Mouse (Mus musculus) testis, postnatal 10 days (tissue): ENCODE data around the gene Defa31.
"Not testable (repeated sequence)": the region's sequence is repeated elsewhere in the genome, so short reads cannot be mapped to it uniquely, and the experiment has no call there.

Experiments
- DNase-seq: peaks from one replicate; pipeline ENCODE4 v3.0.0; 2021; ENCODE audit warnings: low spot score

Defa31 gene

DNA sequence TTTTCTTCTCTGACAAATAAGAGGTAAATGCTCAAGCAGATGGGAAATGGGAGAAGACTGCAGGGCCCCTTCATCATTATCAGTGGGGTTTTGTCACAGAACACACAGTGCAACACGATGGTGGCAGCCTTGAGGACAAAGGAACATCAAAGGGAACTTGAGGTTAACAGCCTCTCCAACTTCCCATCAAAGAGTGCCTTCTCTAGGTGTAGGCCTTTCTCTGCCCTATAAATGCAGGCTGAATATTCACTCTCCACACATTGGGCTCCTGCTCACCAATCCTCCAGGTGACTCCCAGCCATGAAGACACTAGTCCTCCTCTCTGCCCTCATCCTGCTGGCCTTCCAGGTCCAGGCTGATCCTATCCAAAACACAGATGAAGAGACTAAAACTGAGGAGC lies at the start of gene Defa31:
Defa31 (plus strand) TSS at position 301 of the 400 bp plus-strand sequence.
- DNase-seq, result not testable (repeated sequence)

DNA sequence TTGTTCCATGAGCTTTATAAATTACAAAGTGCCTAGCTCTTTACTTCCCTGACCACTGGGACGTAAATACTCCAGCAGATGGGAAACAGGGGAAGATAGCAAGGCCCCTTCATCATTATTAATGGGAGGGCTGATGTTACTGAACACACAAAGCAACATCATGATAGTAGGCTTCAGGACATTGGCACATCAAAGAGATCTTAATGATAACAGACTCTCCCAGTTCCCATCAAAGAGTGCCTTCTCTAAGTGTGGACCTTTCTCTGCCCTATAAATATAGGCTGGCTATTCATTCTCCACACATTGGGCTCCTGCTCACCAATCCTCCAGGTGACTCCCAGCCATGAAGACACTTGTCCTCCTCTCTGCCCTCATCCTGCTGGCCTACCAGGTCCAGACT lies 29.4 kb upstream of the Defa31 start, which contains the start of gene Defa22:
Defa22 (plus strand) TSS at position 301 of the 400 bp plus-strand sequence.
- DNase-seq, result not testable (repeated sequence)

DNA sequence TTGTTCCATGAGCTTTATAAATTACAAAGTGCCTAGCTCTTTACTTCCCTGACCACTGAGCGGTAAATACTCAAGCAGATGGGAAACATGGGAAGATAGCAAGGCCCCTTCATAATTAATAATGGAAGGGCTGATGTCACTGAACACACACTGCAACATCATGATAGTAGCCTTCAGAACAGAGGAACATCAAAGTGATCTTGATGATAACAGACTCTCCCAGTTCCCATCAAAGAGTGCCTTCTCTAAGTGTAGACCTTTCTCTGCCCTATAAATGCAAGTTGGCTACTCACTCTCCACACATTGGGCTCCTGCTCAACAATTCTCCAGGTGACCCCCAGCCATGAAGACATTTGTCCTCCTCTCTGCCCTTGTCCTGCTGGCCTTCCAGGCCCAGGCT lies 9.8 kb downstream of the Defa31 start, which contains the start of gene Gm15293:
Gm15293 (plus strand) TSS at position 301 of the 400 bp plus-strand sequence.
- not testable (repeated sequence) for DNase-seq
